Mouse (Mus musculus): ENCODE data around the gene Nek8. TPM values are rescaled to one million over a fixed set of nuclear protein-coding genes. Genes with fewer than 3 reads are reported as not detected.
A peak's percentile ranks its signal among the peaks of the same experiment; 100 is the strongest.

Nek8 gene
- polyA plus RNA-seq, 1 experiment from 2014 or later: 6.6 TPM

DNA sequence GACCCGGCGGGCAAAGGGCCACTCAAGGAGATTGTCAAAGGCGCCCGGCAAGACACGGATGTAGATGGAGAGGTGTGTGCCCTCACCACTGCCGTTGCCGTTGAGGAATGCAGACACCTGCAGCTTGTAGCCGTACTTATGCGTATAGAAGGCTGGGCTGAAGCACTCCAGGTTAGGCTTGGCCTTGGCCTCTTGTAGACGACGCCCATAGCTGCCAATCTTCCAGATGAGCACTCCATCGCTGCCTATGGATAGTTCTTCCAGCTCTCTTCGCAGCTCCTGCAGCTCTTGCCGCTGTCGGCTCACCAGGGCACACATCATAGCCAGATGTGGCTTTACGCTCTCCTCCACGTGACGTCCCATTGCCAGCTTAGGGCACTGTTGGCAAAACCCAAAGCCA lies 16.3 kb downstream of the Nek8 start:
- peaks cover 22% of the 10 kb centered on the region for H3K4me1 ChIP-seq (ENCODE audit: control insufficient read depth, insufficient read depth, low read length)
- H3K27ac ChIP-seq (ENCODE audit: low read length): no peak overlapping the region
- H3K9ac ChIP-seq (ENCODE audit: low read depth, low read length): no peak overlapping the region
- no peaks in the 10 kb centered on the region for H3K9me3 ChIP-seq (replicated peaks; ENCODE audit: control insufficient read depth, low read length, poor library complexity, severe bottlenecking)
- H3K27me3 ChIP-seq (ENCODE audit: control insufficient read depth, insufficient read depth, low read depth, low read length): no peaks in the 10 kb centered on the region
- H3K4me2 ChIP-seq (ENCODE audit: low read length): no peak overlapping the region
- peaks cover 24% of the 10 kb centered on the region for H3K36me3 ChIP-seq (ENCODE audit: control insufficient read depth, insufficient read depth, low read length)
- H3K4me3 ChIP-seq (ENCODE audit: low read depth, low read length): no peak overlapping the region
- no peak for ATAC-seq
- 90% methylated on average over 18 of the region's 18 CpGs for WGBS

GRCm38 (mm10) chr11:78159557-78159956 lies 16.9 kb downstream of the Nek8 start:
- Histone ChIP-seq H3K4me3 (ENCODE audit: low read depth, low read length) (no peak overlapping the region), H3K4me2 (ENCODE audit: low read length) (no peak overlapping the region), H3K27ac (ENCODE audit: low read length) (no peak overlapping the region), H3K4me1 (ENCODE audit: control insufficient read depth, insufficient read depth, low read length) (peaks cover 25% of the 10 kb centered on the region), H3K36me3 (ENCODE audit: control insufficient read depth, insufficient read depth, low read length) (peaks cover 28% of the 10 kb centered on the region), H3K27me3 (ENCODE audit: control insufficient read depth, insufficient read depth, low read depth, low read length) (no peaks in the 10 kb centered on the region), H3K9ac (ENCODE audit: low read depth, low read length) (no peak overlapping the region), H3K9me3 (replicated peaks; ENCODE audit: control insufficient read depth, low read length, poor library complexity, severe bottlenecking) (no peaks in the 10 kb centered on the region)
- WGBS: 78% methylated on average over 7 of the region's 7 CpGs
- ATAC-seq: no peak

DNA sequence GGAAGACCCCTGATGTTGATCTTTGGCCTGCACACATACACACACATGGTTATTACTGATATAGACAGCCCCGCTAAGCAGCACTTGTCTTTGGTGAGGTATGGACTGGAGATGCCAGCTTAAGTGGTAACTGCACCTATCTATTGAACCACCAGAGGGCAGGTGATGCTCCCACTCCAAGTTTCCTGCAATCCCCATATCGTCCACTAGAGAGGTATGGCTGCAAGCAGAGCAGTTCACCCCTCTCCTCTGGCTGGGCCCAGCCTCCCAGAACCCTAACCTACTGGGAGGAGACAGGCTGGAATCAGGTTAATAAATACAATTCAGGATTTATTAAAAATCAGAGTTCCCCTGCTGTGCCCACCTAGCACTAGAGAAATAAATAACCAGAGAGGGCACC lies 17.4 kb downstream of the Nek8 start:
- Histone ChIP-seq H3K27ac (ENCODE audit: low read length) (no peak overlapping the region), H3K4me1 (ENCODE audit: control insufficient read depth, insufficient read depth, low read length) (peaks cover 27% of the 10 kb centered on the region), H3K4me3 (ENCODE audit: low read depth, low read length) (no peak overlapping the region), H3K36me3 (ENCODE audit: control insufficient read depth, insufficient read depth, low read length) (peaks cover 30% of the 10 kb centered on the region), H3K9ac (ENCODE audit: low read depth, low read length) (no peak overlapping the region), H3K9me3 (replicated peaks; ENCODE audit: control insufficient read depth, low read length, poor library complexity, severe bottlenecking) (no peaks in the 10 kb centered on the region), H3K4me2 (ENCODE audit: low read length) (no peak overlapping the region), H3K27me3 (ENCODE audit: control insufficient read depth, insufficient read depth, low read depth, low read length) (no peaks in the 10 kb centered on the region)
- peak; percentile 14; the same call in 1 of the 2 replicates for ATAC-seq
- WGBS: 27% methylated on average over 2 of the region's 2 CpGs

DNA sequence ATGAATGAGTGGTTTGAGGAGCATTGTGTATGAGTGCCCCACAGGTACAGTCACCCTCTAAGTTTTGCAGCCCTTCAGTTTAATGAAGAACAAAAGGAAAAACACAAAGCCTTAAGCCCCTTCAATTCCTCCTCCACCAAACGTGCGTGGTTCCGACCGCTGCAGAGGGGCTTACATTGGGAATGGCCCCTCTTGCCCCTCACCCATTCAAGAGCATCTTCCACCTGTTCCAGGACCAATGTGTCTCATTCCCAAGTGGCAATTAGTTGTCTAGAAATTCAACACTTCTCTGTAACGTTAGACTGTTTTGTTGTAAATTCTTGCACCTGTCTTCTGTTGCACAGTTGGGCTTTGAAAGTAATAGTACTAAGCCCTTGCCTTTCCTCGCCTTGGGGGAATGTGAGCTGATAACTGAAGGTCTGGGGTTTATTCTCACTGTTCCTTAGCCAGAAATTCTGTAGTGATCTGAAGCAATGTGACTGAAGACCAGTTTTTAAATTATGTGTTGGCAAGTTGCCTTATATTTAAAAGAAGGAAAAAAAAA lies 20.2 kb downstream of the Nek8 start:
- 56% methylated on average over 6 of the region's 6 CpGs for WGBS
- Histone ChIP-seq H3K9me3 (replicated peaks; ENCODE audit: control insufficient read depth, low read length, poor library complexity, severe bottlenecking) (no peaks in the 10 kb centered on the region), H3K4me3 (ENCODE audit: low read depth, low read length) (no peak overlapping the region), H3K36me3 (ENCODE audit: control insufficient read depth, insufficient read depth, low read length) (peaks cover 34% of the 10 kb centered on the region), H3K27ac (ENCODE audit: low read length) (no peak overlapping the region; the same call in 1 of the 2 replicates), H3K27me3 (ENCODE audit: control insufficient read depth, insufficient read depth, low read depth, low read length) (no peaks in the 10 kb centered on the region), H3K9ac (ENCODE audit: low read depth, low read length) (no peak overlapping the region), H3K4me1 (ENCODE audit: control insufficient read depth, insufficient read depth, low read length) (peaks cover 10% of the 10 kb centered on the region; the same call in 1 of the 2 replicates), H3K4me2 (ENCODE audit: low read length) (no peak overlapping the region)
- no peak for ATAC-seq

- Histone ChIP-seq H3K27me3 (ENCODE audit: control insufficient read depth, insufficient read depth, low read depth, low read length) (no peaks in the 10 kb centered on the region), H3K4me1 (ENCODE audit: control insufficient read depth, insufficient read depth, low read length) (peaks cover 10% of the 10 kb centered on the region; the same call in 1 of the 2 replicates), H3K9me3 (replicated peaks; ENCODE audit: control insufficient read depth, low read length, poor library complexity, severe bottlenecking) (no peaks in the 10 kb centered on the region), H3K4me2 (ENCODE audit: low read length) (no peak overlapping the region), H3K9ac (ENCODE audit: low read depth, low read length) (no peak overlapping the region), H3K36me3 (ENCODE audit: control insufficient read depth, insufficient read depth, low read length) (peaks cover 30% of the 10 kb centered on the region), H3K27ac (ENCODE audit: low read length) (no peak overlapping the region), H3K4me3 (ENCODE audit: low read depth, low read length) (no peak overlapping the region)
- ATAC-seq: no peak
- 64% methylated on average over 5 of the region's 5 CpGs for WGBS
Measured at GRCm38 (mm10) chr11:78155674-78156073, 20.8 kb downstream of the Nek8 start.

DNA sequence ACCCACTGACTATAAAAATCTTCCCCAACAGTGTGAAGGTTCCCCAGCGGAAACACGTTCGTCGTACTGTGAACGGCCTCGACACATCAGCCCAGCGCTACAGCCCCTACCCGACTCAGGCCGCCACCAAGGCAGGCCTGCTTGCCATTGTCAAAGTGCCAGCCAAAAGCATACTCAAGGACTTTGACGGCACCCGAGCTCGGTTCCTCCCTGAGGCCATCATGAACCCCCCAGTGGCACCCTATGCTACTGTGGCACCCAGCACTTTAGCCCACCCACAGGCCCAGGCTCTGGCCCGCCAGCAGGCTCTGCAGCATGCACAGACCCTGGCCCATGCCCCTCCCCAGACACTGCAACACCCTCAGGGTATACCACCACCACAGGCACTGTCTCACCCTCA lies 22.7 kb downstream of the Nek8 start:
- peak overlapping the region; percentile 80 for H3K27ac ChIP-seq (ENCODE audit: low read length)
- WGBS: 79% methylated on average over 13 of the region's 13 CpGs

DNA sequence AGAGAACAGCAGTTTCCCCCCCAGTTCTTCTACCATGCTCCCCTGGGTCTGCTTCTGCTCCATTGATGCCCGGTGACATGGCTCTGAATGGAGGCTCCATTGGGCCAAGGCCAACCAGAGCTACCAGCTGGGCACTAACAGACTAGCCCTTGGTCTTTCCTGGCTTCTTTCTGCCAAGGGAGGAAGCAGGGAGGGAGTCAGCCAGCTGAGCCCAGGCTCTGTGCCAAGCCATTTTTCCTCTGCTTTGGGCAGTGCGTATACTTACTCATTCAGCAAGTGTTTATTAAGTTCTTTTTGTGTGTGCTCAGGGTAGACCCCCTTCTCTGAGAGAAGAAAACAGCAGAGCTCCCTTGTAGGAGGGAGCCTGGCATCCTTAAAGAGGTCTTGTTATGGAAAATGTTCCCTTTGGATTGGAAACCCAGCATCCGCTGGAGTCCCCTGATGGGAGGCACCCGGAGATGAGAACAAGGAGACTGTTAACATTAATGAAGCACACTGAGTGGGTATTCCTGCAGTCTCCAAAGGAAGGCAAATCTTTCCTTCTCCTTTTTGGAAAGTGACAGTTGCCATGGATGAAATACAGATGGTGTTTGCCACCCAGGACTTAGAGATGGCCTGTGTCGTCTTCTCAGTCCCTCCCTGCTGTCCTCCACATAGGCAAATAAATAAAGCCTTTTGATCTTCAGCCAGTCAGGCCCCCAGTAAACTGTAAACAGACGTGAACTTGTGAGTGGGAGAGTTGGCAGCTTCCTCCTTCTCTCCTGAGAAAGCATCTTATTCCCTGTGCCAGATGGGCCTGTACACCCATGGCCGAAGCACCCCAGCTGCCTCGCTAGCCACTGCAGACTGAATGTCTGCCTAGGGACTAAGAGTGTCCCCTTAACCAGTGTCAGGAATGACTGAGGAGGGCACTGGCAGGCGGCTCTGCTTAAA lies 23.9 kb downstream of the Nek8 start:
- H3K9me3 ChIP-seq (replicated peaks; ENCODE audit: control insufficient read depth, low read length, poor library complexity, severe bottlenecking): no peaks in the 10 kb centered on the region
- no peak overlapping the region for H3K4me2 ChIP-seq (ENCODE audit: low read length)
- no peaks in the 10 kb centered on the region for H3K27me3 ChIP-seq (ENCODE audit: control insufficient read depth, insufficient read depth, low read depth, low read length)
- peaks cover 18% of the 10 kb centered on the region for H3K36me3 ChIP-seq (ENCODE audit: control insufficient read depth, insufficient read depth, low read length)
- H3K4me3 ChIP-seq (ENCODE audit: low read depth, low read length): no peak overlapping the region
- peaks cover 8% of the 10 kb centered on the region; the same call in 1 of the 2 replicates for H3K4me1 ChIP-seq (ENCODE audit: control insufficient read depth, insufficient read depth, low read length)
- WGBS: 50% methylated on average over 9 of the region's 9 CpGs
- peak overlapping the region; percentile 80 for H3K27ac ChIP-seq (ENCODE audit: low read length)
- H3K9ac ChIP-seq (ENCODE audit: low read depth, low read length): no peak overlapping the region
- peak; percentile 81 for ATAC-seq

More for the DNA sequence above, 22.7 kb downstream of the Nek8 start:
- Histone ChIP-seq H3K4me1 (ENCODE audit: control insufficient read depth, insufficient read depth, low read length) (peaks cover 8% of the 10 kb centered on the region; the same call in 1 of the 2 replicates), H3K9ac (ENCODE audit: low read depth, low read length) (no peak overlapping the region), H3K9me3 (replicated peaks; ENCODE audit: control insufficient read depth, low read length, poor library complexity, severe bottlenecking) (no peaks in the 10 kb centered on the region), H3K4me2 (ENCODE audit: low read length) (no peak overlapping the region), H3K4me3 (ENCODE audit: low read depth, low read length) (no peak overlapping the region), H3K27me3 (ENCODE audit: control insufficient read depth, insufficient read depth, low read depth, low read length) (no peaks in the 10 kb centered on the region), H3K36me3 (ENCODE audit: control insufficient read depth, insufficient read depth, low read length) (peaks cover 22% of the 10 kb centered on the region)
- no peak for ATAC-seq

DNA sequence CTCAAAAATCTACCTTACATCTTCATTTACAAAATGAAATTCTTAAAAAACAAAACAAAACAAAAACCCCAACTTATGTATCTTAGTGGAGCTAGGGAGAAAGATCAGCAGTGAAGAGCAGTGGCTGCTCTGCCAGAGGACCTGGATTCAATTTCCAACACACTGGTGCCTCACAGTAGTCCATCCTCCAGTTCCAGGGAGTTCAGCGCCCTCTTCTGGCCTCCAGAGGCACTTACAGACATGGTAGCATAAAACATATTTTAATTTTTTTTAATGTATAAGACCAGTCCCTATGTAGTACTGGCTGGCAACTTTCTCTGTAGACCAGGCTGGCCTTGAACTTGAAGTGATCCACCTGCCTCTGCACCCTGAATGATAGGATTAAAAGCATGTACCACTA lies 25.3 kb downstream of the Nek8 start:
- H3K4me3 ChIP-seq (ENCODE audit: low read depth, low read length): no peak overlapping the region
- no peak overlapping the region for H3K27ac ChIP-seq (ENCODE audit: low read length)
- H3K9ac ChIP-seq (ENCODE audit: low read depth, low read length): no peak overlapping the region
- WGBS: 30% methylated on average over 1 of the region's 1 CpGs
- H3K27me3 ChIP-seq (ENCODE audit: control insufficient read depth, insufficient read depth, low read depth, low read length): no peaks in the 10 kb centered on the region
- ATAC-seq: no peak
- peaks cover 8% of the 10 kb centered on the region; the same call in 1 of the 2 replicates for H3K4me1 ChIP-seq (ENCODE audit: control insufficient read depth, insufficient read depth, low read length)
- H3K9me3 ChIP-seq (replicated peaks; ENCODE audit: control insufficient read depth, low read length, poor library complexity, severe bottlenecking): no peaks in the 10 kb centered on the region
- no peak overlapping the region for H3K4me2 ChIP-seq (ENCODE audit: low read length)
- peaks cover 23% of the 10 kb centered on the region for H3K36me3 ChIP-seq (ENCODE audit: control insufficient read depth, insufficient read depth, low read length)
